Mouse (Mus musculus): Measurements from ENCODE around the gene Tex12.

- TF ChIP-seq TAL1 (IDR thresholded peaks at IDR 0.05; ENCODE audit: low read length) (no peak), GATA1 (IDR thresholded peaks at IDR 0.05; ENCODE audit: low read length) (no peak)
Observed at GRCm38 (mm10) chr9:50601536-50601935, 40.4 kb upstream of the Tex12 start.
